Mouse (Mus musculus): ENCODE measurements at regions not wholly inside any gene's neighbourhood (a gene's known extent, or its start where the extent isn't known, plus 50 kb on each side); places are given as distances from the start of the nearest gene placed in this dataset.
A peak's percentile ranks its signal among the peaks of the same experiment; 100 is the strongest.

GRCm38 (mm10) chr12:105092730-105093440 lies 52.9 kb upstream of the Tcl1b2 start:
- Histone ChIP-seq H3K4me3 (replicated peaks; ENCODE audit: low read length) (no peak overlapping the region), H3K4me2 (ENCODE audit: low read length) (no peak overlapping the region), H3K9ac (replicated peaks; ENCODE audit: low read depth, low read length) (no peak overlapping the region), H3K4me1 (replicated peaks; ENCODE audit: control insufficient read depth, insufficient read depth, low read length) (peaks cover 14% of the 10 kb centered on the region), H3K36me3 (ENCODE audit: control insufficient read depth, insufficient read depth) (no peaks in the 10 kb centered on the region), H3K9me3 (ENCODE audit: control insufficient read depth, low read length) (no peaks in the 10 kb centered on the region), H3K27ac (ENCODE audit: low read length) (peak overlapping the region; percentile 42), H3K27me3 (replicated peaks; ENCODE audit: control insufficient read depth, insufficient read depth, low read length) (no peaks in the 10 kb centered on the region)
- 38% methylated on average over 9 of the region's 9 CpGs for WGBS
- ATAC-seq = peak; percentile 59

GRCm38 (mm10) chr12:105093509-105093908 lies 52.3 kb upstream of the Tcl1b2 start:
- WGBS = 34% methylated on average over 6 of the region's 6 CpGs
- H3K9me3 ChIP-seq (ENCODE audit: control insufficient read depth, low read length) = no peaks in the 10 kb centered on the region
- H3K36me3 ChIP-seq (ENCODE audit: control insufficient read depth, insufficient read depth) = no peaks in the 10 kb centered on the region

More at GRCm38 (mm10) chr12:105093509-105093908, 52.3 kb upstream of the Tcl1b2 start:
- Histone ChIP-seq H3K27ac (ENCODE audit: low read length) (no peak overlapping the region), H3K4me3 (replicated peaks; ENCODE audit: low read length) (no peak overlapping the region), H3K4me1 (replicated peaks; ENCODE audit: control insufficient read depth, insufficient read depth, low read length) (peaks cover 14% of the 10 kb centered on the region), H3K27me3 (replicated peaks; ENCODE audit: control insufficient read depth, insufficient read depth, low read length) (no peaks in the 10 kb centered on the region), H3K9ac (replicated peaks; ENCODE audit: low read depth, low read length) (no peak overlapping the region), H3K4me2 (ENCODE audit: low read length) (no peak overlapping the region)
- ATAC-seq = peak; percentile 89
